Mouse (Mus musculus): ENCODE measurements at regions not wholly inside any gene's neighbourhood (a gene's known extent, or its start where the extent isn't known, plus 50 kb on each side); places are given as distances from the start of the nearest gene placed in this dataset.

- DNase-seq (ENCODE audit: low spot score): no peak
Observed at GRCm38 (mm10) chr6:16999451-17000139, 65.4 kb upstream of the Tes start.

- DNase-seq (ENCODE audit: low spot score): peak; percentile 46
Observed at GRCm38 (mm10) chr6:16995495-16995936, 69.4 kb upstream of the Tes start.

DNA sequence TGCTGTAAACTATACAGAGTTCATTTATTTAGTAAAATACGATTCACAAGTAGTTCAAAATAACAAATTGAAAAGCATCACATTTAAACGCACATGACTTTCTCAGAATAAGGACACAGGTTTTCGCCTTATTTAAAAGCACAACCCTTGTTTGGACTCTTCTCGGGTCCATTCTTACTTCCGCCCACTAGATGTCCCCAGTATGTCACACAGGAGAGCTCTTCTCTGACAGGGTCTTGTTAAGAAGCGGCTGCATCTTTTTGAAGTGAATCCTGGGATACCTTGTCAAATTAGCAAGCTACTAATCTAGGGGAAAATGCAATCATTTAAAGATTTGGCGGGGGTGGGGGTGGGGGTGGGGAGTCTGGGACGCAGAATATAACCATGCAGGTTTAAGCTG is 70.2 kb upstream of the Tes start:
- peak; percentile 77 for DNase-seq (ENCODE audit: low spot score)

GRCm38 (mm10) chr6:16991996-16992591 is 72.9 kb upstream of the Tes start:
- DNase-seq (ENCODE audit: low spot score): no peak

- DNase-seq (ENCODE audit: low spot score): peak; percentile 75
Observed at GRCm38 (mm10) chr6:16978206-16978505, 79.9 kb upstream of the Tfec start.

DNA sequence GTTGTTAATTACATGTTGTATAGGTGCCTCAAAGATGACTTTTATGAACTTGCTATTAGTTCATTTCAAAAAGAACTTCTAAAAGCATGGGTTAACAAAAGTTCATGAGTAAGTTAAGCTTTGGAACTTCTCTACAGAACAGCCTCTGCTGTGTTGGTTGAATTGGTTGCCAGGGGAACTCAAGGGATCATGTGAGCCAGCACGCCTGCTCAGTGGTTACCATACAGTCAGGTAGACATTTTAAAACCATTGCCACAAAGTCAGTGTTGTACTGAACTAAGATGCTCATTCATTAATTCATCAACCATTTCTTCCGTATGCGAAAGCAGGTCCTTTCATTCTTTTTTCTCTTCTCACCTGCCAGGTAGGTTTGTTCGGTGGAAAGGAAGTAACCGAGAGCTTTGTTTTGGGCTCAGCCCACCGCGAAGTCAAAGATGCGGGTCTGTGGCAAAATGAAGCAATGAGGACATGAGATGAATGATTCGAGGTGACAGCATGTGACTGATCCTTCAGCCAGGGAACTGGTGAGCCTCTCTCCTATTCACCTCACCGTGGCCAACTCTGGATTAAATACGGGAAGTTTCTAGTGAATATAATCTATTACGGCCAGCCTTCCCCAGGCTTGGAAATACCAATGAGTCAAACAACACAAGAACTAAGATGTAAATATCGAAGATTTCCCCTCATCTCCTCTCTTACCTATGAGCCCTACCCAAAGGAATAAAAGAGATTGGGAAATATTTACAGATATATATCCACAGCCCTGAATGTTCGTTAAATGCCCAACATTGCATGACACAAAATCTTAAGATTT is 79.4 kb upstream of the Tfec start:
- no peak for DNase-seq (ENCODE audit: low spot score)

DNA sequence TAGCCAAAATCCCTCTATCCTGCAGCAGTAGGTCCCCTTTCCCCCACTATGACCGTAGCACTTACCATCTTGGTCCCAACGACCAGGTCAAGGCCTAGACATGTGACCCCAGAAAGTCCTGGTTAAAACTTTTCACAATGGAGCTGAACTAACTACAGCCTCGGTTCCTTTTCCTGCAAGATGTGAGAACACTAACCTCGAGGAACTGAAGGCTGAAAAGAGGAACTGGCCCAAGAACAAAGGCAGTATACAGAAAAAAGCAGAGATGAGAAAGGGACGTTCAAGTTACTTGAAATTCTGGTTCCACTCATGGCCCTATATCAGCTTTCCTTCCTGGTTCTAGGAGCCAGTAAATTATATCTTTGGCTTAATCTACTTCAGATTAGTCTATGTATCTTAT is 67.4 kb upstream of the Tfec start:
- DNase-seq (ENCODE audit: low spot score): no peak

DNA sequence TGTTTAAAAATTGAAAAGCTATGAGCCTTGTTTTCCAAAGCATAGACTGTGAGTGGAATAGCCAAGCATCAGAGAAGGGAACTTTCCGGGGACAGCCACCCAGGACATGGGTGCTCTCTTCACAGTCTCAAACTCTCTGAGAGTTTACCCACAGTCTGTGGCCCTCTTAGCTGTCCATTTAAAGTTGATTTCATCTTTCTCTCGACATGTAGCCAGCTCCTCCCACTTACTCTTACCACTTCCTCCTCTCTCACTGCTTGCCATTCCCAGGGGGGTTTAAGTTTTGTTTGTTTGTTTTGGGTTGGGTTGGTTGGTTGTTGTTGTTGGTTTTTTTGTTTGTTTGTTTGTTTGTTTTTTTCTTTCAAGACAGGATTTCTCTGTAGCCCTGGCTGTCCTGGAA is 66.1 kb upstream of the Tfec start:
- DNase-seq (ENCODE audit: low spot score): no peak

GRCm38 (mm10) chr6:16963958-16964357 is 65.7 kb upstream of the Tfec start:
- DNase-seq (ENCODE audit: low spot score): no peak

GRCm38 (mm10) chr6:16958102-16958501 is 59.9 kb upstream of the Tfec start:
- DNase-seq (ENCODE audit: low spot score): no peak

DNA sequence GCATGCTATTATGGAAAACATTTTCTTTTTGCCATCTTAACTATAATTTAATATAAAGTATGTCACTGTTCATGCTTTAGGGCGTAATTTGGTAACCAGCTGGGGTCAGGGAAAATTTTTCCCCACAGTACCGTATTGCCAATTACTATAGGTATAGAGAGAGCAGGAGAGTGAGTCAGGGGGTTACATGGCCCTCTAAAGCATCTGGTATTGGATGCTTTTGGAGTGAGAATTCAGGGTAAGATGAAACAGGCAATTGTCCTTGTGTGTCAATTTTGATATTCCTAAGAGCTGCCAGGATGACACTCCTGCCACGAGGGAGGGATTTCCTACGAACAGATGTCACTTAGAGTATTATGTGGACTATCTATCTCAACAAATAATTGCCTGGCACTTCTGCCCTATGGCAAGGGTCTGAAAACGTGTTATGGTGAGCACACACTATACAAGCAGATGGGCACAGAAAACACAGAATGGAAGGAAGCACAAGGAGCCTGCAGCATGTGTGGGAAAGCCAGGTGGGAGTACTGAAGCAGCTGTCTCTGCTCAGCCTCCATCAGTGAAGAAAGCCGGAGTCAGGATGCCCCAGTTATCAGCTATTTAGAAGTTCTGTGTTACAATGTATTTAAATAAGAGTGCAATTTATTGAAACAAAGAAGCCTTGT is 58.7 kb upstream of the Tfec start:
- no peak for DNase-seq (ENCODE audit: low spot score)

All from embryo, embryonic 10 days (tissue).